Mouse (Mus musculus) skeletal muscle tissue, adult 2 months (tissue): Measurements from ENCODE around the gene Syde2.
"Not testable (repeated sequence)": the region's sequence is repeated elsewhere in the genome, so short reads cannot be mapped to it uniquely, and the experiment has no call there.

ENCODE experiments used
- DNase-seq: peaks from one replicate; pipeline ENCODE4 v3.0.0-alpha.2; 2012; ENCODE audit warnings: low read depth, low spot score

The Syde2 gene

DNA sequence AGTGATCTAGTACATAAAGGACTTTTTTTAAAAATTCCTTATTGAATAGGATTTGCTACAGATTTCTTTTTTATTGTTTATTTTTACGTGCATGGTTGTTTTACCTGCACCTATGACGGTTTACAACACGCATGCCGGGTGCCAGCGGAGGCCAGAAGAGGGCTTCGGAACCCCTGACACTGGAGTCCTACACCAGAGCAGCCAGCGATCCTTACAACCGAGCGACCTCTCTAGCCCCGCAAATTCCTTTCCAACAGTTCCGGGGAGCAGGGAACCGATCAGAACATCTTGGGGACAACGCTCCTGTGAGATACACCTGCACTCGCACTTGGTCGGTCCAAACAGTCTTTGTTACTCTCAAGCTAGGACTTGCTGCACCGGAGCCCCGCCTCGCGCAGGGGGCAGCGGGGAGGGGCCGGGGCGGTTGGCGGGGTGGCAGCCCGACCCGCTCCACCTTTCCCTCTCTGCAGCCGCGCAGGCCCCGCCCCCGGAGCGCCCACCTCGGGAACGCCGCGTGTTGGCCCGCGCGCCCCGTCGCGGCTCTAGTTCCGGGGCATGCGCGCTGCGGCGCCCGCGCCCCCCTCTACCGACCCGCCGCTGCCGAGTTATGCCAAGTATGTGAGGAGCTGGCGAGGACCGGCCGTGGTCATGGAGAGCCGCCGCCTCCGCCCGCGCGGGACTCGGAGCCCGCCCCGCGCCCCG, at the start of gene Syde2:
Gene Syde2, plus strand, starts transcription at position 603 of the 702 bp plus-strand sequence.
- DNase-seq = peak; percentile 48

DNA sequence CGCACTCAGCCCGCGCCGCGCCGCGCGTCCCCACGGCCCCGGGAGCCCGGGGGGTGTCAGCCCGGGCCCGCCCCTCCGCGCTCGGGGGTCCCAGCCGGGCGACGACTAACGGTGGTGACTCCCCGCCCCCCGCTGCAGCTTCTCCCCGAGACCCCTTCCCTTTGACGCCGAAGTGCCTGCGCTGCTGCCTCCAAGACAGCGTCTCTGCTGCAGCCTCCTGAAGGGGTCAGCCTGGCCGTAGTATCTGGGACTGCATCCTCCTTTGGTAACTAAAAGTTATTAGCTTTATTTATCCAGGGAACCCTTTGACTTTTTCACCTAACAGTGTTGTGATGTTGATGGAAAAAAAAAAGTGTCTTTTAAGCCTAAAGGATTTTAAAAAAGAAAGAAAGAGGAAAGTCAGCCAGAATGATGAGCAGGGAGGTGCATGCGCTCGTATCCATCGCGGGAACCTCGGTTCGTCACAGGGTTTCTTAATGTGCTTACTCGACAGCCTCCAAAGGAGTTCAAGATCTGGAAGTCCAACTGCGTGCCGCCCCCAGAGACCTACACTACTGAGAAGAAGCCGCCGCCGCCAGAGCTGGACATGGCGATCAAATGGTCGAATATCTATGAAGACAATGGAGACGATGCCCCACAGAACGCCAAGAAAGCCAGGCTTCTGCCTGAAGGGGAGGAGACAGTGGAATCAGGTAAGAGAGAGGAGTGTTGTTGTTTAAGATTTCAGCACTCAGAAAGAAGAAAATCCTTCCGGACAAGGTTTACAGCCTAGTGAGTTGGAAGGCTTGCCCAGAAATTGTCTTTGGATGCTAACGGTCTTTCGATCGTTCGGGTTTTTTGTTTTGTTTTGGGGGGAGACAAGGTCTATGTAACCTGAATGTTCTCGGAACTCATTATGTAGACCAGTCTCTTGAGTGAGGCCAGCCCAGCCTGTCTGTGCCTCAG, 49.0 kb upstream of the Syde2 start:
- DNase-seq = no peak

DNA sequence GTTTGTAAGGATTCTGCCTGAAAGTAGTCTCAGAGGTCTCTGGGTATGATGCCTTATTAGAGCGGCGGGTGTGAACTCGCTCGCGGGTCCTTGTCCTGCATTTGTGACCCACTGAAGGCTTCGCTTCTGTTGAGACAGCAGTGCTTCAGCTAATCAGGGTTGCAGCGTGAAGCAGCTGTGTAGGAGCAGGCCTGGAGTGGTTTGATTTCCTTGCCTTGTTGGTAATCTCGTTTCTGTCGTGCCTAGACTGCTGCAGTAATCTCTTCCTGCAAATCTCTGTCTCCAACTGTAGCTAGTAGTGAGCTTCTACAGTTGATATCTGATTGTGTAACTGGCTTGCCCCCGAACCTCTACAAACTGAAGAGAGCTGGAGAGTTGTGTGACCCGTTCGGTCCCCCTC, 48.3 kb upstream of the Syde2 start:
- no peak for DNase-seq

DNA sequence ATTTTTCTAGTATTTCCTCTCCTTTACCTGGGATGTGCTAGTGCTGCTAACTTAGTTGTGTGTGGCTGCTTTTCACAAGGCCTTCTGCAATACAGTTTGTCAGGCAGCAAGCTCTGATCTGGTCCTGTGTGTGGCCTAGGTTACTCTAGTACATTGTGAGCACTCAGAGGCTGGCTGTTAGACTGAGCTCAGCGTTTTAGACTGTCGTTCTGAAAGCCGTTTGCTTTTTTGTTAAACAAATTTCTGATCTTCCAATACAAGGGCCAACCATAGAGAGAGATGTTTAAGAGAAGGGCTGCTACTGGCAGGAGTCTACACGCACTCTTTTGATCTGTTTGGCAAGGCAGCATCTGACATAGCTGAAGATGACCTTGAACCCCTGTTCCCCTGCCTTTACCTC, 47.7 kb upstream of the Syde2 start:
- DNase-seq = no peak

DNA sequence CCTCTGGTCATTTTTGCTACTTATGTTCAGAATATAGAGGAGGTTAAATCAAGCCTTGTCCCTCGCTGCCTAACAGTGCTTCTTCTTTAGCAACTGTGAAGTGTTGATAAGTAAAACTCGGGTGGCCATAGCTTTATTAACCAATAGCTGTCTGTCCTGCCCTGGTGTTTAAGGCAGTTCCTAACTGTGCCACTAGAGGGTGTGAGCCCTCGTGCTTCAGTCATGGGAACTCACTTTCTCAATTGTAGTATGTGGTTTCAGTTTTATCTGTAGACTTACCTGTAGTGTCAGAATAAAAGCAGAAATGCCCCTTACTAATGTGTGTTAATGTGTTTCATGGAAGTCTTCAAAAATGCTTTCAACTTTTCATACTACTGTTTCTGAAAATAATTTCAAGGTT, 45.7 kb upstream of the Syde2 start:
- no peak for DNase-seq

DNA sequence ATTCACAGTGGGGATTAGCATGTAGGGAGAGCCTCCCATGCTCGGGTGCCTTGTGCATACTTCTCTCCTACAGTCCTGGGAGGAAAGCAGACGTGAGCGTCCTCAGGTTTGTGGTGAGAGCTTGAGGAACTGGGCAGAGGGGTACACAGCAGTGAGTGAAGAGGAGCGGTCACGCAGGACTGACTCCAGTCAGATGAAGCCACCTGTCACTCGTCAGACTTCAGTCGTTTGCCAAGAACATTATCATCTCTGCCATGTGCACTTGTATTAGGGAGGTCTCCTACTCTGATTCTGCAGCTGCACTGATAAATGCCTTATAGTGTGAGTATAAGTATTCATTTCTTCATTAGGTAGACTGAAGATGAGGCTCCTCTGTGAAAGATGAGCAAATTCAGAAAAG, 43.3 kb upstream of the Syde2 start:
- DNase-seq = no peak

DNA sequence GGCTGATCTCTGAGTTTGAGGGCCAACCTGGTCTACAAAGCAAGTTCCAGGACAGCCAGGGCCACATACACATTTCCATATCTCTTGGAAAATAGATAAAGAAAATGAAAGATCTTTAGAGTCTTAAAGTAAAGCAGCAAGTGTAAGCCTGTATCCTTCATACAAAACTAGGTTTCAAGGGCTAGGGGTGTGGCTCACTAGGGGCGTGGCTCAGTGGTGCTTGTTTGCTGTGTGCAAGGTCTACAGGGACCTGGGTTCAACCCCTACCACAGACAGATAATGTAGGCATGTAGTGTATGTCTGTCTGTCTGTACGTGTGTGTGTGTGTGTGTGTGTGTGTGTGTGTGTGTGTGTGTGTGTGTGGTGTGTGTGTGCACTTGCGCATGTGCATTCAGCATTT, 41.8 kb upstream of the Syde2 start:
- no peak for DNase-seq

DNA sequence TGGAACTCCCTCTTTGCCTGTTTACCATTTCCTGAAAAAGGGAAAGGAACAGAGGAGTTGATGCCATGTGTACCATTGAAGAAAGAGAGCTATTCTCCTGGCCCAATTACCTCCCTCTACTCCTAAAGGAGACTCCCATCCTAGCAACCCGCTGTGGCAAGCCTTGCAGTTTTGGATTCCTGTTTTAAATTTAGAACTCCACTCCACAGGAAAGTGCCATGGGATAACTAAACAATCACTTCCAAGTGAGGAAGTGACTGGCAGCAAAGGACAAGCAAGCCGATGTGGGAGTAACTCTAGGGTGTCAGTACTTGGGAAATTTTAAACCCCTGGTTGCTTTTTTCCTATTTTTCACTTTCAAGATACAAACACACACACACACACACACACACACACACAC, 41.0 kb upstream of the Syde2 start:
- DNase-seq = no peak

DNA sequence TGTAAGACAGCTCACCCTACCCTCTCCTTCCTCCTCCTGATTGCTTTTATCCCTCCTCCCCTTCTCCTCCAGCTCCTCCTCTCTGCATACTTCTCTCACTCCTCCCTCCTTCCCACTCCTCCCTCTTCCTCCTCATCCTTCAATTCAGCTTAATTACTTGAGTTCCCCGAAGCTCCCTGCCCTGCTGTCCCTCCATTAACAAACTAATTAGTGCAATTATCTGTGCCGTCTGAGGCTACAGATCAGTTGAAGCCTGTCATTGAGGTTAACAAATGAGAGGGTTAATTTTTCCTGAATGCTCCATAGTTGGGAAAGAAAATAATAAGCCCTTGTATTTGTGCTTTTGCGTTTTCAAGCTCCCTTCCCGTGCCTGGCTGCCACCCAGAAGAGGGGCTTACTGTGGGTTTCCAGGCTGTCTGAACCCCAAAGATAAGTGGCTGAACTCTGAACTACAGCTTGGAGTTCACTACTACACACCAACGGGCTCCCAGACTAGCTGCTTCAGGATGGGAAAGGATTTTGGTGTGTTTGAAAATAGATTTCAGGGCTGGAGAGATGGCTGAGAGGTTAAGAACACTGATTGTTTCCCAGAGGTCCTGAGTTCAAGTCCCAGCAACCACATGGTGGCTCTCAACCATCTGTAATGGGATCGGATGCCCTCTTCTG, 40.0 kb upstream of the Syde2 start:
- no peak for DNase-seq

DNA sequence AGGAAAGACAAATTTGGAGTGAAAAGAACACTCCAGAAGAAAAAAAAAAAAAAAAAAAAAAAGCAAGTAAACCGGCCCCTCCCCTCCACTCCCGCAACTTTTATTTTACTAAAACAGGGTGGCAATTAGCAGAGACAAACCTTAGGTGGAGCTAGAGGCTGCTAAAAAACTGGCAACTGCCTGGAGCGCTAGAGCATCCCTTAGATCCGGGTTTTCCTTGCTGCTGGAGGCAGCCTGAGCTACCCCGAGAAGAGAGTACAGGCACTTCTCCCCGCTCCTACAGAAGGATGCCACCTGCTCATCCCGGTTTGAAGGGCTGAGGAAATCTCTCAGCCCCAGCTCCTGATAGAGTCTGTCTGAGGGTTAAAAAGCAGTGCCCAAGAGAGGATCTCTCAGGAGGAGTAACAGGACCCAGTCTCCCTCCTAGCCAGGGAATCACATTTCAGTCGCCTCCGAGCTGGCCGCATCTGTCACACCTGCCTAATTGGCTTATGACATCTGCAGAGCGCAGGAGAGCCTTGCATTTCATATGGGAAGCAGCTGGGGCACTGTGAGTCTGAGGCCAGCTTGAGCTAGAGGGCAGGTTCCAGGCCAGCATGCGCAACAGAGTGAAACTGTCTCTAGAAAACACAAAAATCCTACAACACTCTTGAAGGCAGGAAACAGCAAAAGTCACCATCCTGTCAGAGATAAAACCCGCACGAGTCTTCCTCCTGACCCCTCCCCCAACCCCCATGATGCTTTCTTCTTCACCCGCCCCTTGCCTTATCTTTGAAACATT, 37.4 kb upstream of the Syde2 start:
- peak; percentile 46 for DNase-seq

DNA sequence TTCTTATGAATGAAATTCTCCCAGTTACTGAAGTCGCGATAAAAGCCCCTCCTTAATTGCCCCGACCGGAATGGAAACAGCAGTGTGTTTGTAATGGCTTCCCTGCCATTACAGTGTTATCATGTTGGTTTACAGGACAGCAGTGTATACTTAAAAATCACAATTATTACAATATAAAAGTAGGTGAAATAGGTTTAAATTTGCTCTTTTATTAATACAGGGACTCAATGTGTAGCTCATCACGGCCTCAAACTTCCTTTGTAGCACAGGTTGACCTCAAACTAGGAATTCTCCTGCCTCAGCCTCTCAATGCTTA, 36.9 kb upstream of the Syde2 start:
- DNase-seq = no peak

DNA sequence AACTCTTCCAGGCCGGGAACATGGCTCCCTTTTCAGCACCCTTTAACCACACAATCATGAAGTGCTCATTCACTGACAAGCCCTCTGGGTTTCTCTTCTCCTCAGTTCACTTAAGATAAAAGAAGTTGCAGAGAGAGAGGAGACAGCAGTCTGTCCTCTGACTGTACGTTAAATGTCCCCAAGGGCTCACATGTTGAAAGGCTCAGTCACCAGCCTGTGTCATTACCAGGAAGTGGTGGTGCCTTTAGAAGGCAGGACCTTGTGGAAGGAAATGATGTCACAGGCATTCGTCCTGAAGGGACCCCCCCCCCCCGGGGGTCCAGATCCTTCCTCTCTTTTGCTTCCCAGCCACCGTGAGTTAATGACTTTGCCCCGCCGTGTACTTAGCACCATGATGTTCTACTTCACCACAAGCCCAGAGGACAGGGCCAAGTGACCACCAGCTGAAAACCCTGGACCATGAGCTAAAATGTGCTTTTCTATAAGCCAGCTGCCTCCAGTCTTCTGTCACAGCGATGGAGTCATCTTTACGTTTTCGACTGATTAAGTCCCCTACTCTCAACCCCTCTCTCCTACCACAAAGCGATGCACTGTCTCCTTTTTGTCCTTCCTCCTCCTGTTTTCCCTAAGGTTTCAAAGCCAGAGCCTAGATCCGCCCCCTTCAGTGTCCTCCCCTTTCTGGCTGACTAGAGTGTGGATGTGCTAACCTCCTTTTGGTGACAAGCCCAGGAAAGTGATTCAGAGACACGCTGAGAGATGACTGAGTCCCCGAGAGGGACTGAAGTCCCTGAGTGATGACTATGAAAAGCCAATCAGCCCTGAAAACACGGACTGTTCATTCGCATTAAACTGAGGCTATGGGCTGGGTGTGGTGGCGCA, 36.1 kb upstream of the Syde2 start:
- DNase-seq = peak; percentile 77

DNA sequence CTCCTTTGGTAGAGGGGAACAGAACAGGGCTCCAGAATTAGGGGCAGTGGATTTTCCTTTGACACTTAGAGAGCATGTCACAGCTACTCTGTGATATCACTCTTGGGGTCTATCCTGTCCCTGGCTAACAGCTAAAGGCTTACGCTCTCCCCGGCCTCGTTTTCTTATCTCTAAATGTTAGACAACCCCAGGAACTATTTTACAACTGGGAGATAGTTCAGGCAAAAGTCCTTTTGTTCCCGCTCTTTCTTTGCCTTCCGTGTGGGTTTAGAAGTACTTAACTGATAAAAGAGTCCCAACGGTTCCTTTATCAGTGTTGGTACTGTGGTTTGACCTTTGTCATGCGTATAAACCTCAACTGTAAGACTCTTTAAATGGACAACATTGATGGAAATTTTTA, 34.7 kb upstream of the Syde2 start:
- DNase-seq = no peak

DNA sequence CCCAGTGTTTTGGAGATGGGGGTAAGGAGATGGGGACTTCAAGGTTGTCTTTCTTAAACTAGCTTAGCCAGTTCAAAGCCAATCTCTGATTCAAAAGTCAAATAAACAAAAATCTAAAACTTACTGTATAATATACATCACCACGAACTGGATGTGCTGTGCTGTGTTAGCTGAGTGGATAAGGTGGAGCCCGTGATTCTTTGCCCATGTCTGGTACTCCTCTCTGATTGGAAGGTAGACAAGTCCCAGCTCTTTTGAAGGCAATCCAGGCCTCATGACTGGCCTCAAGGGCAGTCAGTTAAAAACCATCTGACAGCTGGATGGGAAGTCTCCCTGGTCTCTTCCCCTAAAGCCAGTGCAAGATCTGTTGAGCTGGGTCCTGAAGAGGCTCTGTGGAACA, 34.3 kb upstream of the Syde2 start:
- no peak for DNase-seq

DNA sequence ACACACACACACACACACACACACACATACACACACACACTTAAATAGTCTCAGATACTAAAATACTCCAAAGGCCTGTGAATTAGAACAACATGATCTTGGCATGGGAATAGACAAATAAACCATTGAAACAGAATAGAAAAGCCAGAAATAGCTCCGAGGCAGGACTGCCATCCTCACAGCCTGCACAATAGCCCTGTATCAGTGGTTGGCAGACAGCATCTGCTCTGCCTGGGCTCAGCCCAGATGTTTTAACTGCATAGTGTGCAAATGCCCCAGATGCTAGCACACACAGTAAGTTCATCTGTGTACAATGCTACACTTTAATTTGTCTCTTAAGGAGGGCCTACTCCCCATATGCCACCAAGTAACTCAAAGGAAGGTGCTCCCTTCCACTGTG, 27.8 kb upstream of the Syde2 start:
- DNase-seq = no peak

DNA sequence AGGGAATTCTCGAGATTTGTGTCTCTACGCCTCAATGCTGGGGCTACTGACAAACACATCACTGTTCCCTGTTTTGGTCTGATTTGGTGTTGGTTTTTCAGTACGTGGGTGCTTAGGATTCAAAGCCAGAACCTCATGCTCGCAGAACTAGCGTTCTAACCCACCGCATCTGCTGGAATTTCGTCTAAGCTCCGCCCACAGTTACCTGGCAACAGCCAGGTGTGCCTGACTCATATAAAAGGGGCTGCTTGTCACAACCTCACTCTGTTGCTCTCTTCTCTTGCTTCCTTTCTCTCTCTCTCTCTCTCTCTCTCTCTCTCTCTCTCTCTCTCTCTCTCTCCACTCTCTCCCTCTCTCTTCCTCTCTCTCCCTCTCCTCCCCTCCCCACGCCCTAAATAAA, 25.3 kb upstream of the Syde2 start:
- no peak for DNase-seq

DNA sequence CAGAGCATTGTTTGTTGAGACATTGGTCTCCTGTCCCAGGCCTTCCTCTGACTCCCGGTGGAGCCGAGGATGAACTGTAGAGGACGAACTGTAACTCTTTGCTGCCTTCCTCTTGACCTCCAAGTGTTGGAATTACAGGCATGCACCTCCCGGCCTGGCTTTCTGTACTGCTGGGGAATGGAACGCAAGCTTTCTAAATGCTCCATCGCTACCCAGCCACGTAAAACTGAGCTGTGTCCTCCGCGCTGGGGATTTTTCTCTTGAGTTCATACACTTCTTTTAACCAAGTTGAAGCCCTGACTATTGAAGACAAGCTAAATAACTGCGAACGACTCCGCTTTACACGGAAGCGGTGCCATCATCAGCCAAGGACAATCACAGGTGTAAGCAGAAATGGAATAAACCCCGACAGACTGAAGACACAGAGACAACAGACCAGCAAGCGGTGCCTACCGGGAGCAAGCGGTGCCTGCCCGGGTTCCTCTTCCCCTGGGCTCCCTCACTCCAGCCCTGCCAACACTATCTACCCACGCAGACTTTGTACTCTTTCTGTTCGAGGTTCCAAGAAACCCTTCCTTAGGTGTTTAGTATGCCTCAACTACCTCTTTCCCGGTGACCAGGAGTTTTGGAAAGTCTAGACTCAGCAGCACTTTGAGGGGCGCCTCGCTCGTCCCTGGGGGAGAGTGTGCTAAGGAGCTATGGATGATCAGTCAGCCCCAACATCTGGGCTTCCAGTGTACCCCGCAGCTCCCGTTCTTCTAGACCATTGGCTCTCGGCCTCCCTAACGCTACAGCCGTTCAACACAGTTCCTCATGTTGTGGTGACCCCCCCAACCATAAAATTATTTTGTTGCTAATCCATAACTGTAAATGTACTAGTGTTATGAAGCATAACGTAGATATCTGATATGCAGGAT, 24.3 kb upstream of the Syde2 start:
- no peak for DNase-seq

DNA sequence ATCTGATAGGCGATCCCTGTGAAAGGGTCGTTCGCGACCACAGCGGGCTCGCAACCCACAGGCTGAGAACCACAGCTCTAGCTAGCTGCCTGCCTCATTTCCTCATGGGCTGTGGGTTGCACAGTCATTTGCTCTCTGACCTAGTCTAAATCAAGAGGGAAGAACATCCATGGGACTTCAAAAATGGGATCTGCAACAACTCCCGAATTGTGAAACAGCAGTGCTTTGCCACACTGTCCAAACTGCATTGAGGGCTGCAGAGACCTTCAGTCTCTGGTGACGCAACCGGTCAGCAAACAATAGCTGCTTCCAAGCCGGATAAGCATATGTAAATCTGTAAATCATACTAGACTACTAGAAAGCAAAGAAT, 23.7 kb upstream of the Syde2 start:
- no peak for DNase-seq

DNA sequence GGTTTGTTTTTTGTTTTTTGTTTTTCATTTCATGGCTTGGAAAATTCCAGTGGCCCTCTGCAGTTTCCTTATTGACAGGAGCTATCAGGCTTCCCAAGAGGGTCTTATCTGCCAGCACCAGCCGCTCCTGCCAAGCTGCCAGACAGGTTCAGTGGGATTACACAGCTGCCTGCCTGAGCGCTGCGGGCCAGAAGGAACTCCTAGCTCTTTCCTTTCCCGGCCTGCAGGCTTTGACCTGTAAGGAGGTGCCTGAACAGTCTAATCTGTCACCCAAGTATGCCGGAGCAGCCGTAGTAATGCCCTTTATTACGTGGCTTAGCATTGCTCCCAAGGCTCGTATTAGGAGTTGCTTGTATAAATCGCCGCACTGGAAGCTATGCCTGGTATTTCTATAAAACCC, 23.2 kb upstream of the Syde2 start:
- no peak for DNase-seq

DNA sequence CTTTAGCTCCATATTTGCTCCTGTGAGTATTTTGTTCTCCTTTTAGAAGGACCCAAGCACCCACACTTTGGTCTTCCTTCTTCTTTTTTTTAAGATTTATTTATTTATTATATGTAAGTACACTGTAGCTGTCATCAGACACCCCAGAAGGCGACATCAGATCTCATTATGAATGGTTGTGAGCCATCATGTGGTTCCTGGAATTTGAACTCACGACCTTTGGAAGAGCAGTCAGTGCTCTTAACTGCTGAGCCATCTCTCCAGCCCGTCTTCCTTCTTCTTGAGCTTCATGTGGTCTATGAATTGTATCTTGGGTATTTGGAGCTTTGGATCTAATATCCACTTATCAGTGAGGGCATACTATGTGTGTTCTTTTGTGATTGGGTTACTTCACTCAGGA, 22.1 kb upstream of the Syde2 start:
- not testable (repeated sequence) for DNase-seq
